Mouse (Mus musculus) embryonic fibroblast, embryonic 13.5 days (primary cell): Measurements from ENCODE around the gene Shbg.

Source experiments
- CTCF ChIP-seq: IDR thresholded peaks from 2 replicates; pipeline ENCODE4 v1.5.1; 2011; ENCODE audit warnings: mild to moderate bottlenecking, control low read depth, low read length, moderate library complexity, borderline replicate concordance; ENCODE audit not compliant: insufficient read depth
- POLR2A ChIP-seq: IDR thresholded peaks from 2 replicates; pipeline ENCODE4 v1.6.1; 2011; ENCODE audit warnings: low read depth, mild to moderate bottlenecking, control low read depth, low read length, moderate library complexity

DNA sequence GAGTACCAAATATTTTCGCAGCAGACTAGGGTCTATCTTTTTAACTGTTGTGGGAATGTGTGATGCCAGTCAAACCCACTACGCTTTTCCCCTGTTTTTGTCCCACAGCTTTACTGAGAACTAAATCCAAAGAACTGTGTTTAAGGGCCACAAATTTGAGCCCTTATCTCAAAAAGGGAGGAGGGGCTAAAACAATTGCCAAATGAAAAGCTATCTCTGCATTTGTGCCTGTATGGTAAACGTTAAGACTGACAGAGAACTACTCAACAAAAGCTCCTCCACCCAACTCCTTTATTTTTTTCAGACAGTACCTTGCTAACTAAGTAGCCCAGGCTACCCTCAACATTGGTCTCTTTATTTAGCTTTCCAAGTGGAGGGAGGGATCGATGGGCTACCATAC lies 24.9 kb downstream of the Shbg start:
- TF ChIP-seq POLR2A, result no peak
- TF ChIP-seq CTCF, result no peak
